Comparison of ENCODE assay signal across 17 mouse cellular contexts in the genomic region with DNA sequence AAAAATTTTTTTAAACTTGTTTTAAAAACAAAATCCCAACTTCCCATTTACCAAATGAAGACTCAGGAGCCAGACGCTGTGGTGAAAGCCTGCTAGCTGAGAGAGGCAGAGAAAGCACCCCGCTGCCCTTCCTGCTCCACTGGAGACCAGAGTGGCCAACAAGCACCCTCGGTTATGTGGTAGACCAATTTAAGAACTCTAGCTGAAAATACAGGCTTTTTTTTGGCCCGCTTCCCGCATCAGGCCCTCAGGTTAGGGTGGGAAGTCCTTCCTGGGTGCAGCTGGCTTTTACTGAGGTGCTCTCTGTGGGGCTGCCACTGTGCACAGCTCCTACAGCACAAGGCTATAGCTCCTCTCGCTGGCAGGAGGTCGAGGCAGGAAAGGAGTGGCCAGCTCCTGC.
"Had no signal": no experiment of that assay in that cellular context is flagged by ENCODE, and none has a peak within 500 bp of the region (broad histone marks: within the 10 kb centered on the region; RNA-seq: fewer than 3 reads in every experiment).

No protein-coding gene starts in this region.

- H3K4me1 ChIP-seq: liver, embryonic 13.5 days; midbrain, embryonic 10.5 days; midbrain, embryonic 13.5 days; neural tube, embryonic 13.5 days had no signal

- DNase-seq: layer of hippocampus, postnatal 36 days; left cerebral cortex, postnatal 4 days; liver, embryonic 13.5 days; lung, adult 2 months; lung, postnatal 14 days; lung, postnatal 4 days; retina, postnatal 1 day; right cerebral cortex, postnatal 25 days; thymus, adult 18-20 months; thymus, postnatal 36 days had no signal

- H3K9ac ChIP-seq: limb, embryonic 13.5 days; liver, embryonic 13.5 days; midbrain, embryonic 13.5 days; neural tube, embryonic 13.5 days had no signal

- H3K4me2 ChIP-seq: limb, embryonic 13.5 days; liver, embryonic 13.5 days; midbrain, embryonic 13.5 days; neural tube, embryonic 13.5 days had no signal

- H3K9me3 ChIP-seq: limb, embryonic 13.5 days; liver, embryonic 13.5 days; midbrain, embryonic 10.5 days; midbrain, embryonic 13.5 days; neural tube, embryonic 13.5 days had no signal

- ATAC-seq: intestine, postnatal 0 days; midbrain, embryonic 13.5 days; midbrain, embryonic 16.5 days had no signal

- H3K27me3 ChIP-seq: limb, embryonic 13.5 days; liver, embryonic 13.5 days; midbrain, embryonic 13.5 days; neural tube, embryonic 13.5 days had no signal

- H3K4me3 ChIP-seq: limb, embryonic 13.5 days; liver, embryonic 13.5 days; midbrain, embryonic 10.5 days; midbrain, embryonic 13.5 days; myocyte; neural tube, embryonic 13.5 days had no signal

- H3K27ac ChIP-seq: limb, embryonic 13.5 days; liver, embryonic 13.5 days; midbrain, embryonic 10.5 days; midbrain, embryonic 13.5 days; neural tube, embryonic 13.5 days had no signal
